Mouse (Mus musculus): ENCODE results near the gene Cpne4.

- TF ChIP-seq GATA1 (IDR thresholded peaks at IDR 0.05; ENCODE audit: borderline replicate concordance, low read length): no peak
- no peak for TF ChIP-seq FLI1 (IDR thresholded peaks at IDR 0.05; ENCODE audit: low read length)
Observed at GRCm38 (mm10) chr9:104546986-104547385, at the start of gene Cpne4.

Measured in megakaryocyte, embryonic 14.5 days (primary cell).